Mouse (Mus musculus): Measurements from ENCODE around the gene Ifih1. TPM values are rescaled to one million over a fixed set of nuclear protein-coding genes. Genes with fewer than 3 reads are reported as not detected.

The Ifih1 gene
- polyA plus RNA-seq, 1 experiment from 2014 or later = 7.0 TPM

GRCm38 (mm10) chr2:62623024-62623441, 23.0 kb downstream of the Ifih1 start:
- WGBS = 72% methylated on average over 8 of the region's 8 CpGs
- no peak overlapping the region for H3K4me3 ChIP-seq (replicated peaks)
- H3K27ac ChIP-seq = no peak overlapping the region
- H3K9me3 ChIP-seq = no peaks in the 10 kb centered on the region
- no peak for ATAC-seq
- no peaks in the 10 kb centered on the region for H3K36me3 ChIP-seq
- H3K4me1 ChIP-seq (replicated peaks) = no peaks in the 10 kb centered on the region
- H3K4me2 ChIP-seq (replicated peaks) = no peak overlapping the region
- no peaks in the 10 kb centered on the region for H3K27me3 ChIP-seq (replicated peaks)
- no peak overlapping the region for H3K9ac ChIP-seq

DNA sequence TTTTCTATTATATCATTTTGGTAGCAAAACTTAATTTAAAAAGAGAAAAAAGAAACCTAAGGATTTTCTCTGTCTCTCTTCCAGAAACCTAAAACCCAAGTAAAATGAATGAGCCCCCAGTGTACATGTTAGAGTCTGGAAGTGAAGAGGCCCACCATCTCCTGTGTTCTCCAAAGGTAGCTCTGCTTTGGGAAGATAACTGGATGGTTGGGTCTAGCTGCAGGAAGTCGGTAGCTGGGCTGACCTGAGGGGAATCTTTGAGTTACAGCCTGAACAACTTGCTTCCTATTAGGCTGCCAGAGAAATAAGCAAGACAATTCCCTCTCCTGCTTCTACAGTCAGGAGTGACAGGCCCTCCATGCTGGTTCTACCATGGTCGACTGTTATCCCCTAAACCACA, 26.4 kb downstream of the Ifih1 start:
- Histone ChIP-seq H3K36me3 (no peaks in the 10 kb centered on the region), H3K27ac (no peak overlapping the region), H3K4me3 (replicated peaks) (no peak overlapping the region), H3K4me2 (replicated peaks) (no peak overlapping the region), H3K27me3 (replicated peaks) (no peaks in the 10 kb centered on the region), H3K9me3 (no peaks in the 10 kb centered on the region), H3K4me1 (replicated peaks) (no peaks in the 10 kb centered on the region), H3K9ac (no peak overlapping the region)
- WGBS = 52% methylated on average over 2 of the region's 2 CpGs
- no peak for ATAC-seq

- peak; percentile 59; the same call in 1 of the 2 replicates for ATAC-seq
These were observed 27.1 kb downstream of the Ifih1 start for GRCm38 (mm10) chr2:62618934-62619341.

GRCm38 (mm10) chr2:62613133-62613532, 32.9 kb downstream of the Ifih1 start:
- Histone ChIP-seq H3K4me1 (replicated peaks) (no peaks in the 10 kb centered on the region), H3K27ac (no peak overlapping the region), H3K4me2 (replicated peaks) (no peak overlapping the region), H3K4me3 (replicated peaks) (no peak overlapping the region), H3K36me3 (no peaks in the 10 kb centered on the region), H3K9ac (no peak overlapping the region), H3K27me3 (replicated peaks) (no peaks in the 10 kb centered on the region), H3K9me3 (no peaks in the 10 kb centered on the region)
- 98% methylated on average over 4 of the region's 4 CpGs for WGBS
- ATAC-seq = no peak

More at GRCm38 (mm10) chr2:62618934-62619341, 27.1 kb downstream of the Ifih1 start:
- Histone ChIP-seq H3K27me3 (replicated peaks) (no peaks in the 10 kb centered on the region), H3K4me2 (replicated peaks) (no peak overlapping the region), H3K27ac (no peak overlapping the region), H3K36me3 (no peaks in the 10 kb centered on the region), H3K9me3 (no peaks in the 10 kb centered on the region), H3K4me3 (replicated peaks) (no peak overlapping the region), H3K4me1 (replicated peaks) (no peaks in the 10 kb centered on the region), H3K9ac (no peak overlapping the region)
- WGBS = 70% methylated on average over 7 of the region's 7 CpGs

DNA sequence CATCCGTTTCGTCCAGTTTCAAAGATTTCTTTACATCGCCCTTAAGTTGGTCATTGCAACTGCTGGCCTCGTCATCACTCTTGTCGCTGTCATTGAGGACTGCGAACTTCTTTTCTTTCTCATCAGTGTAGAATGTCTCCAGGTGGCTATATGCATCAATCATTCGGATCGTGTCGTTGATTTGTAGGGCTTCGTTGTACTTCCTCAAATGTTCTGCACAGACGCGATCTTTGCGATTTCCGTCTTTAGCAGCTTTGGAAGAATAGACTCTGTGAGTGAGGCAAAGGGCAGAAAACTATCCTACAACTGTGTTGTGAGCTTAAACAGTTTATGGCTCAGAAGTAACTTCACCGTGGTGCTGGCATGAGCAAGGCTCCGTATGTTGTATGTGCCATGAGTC, 39.9 kb downstream of the Ifih1 start:
- no peak for ATAC-seq
- no peaks in the 10 kb centered on the region for H3K27me3 ChIP-seq (replicated peaks)
- no peaks in the 10 kb centered on the region for H3K9me3 ChIP-seq
- no peak overlapping the region for H3K9ac ChIP-seq
- H3K4me2 ChIP-seq (replicated peaks) = no peak overlapping the region
- no peaks in the 10 kb centered on the region for H3K36me3 ChIP-seq
- no peak overlapping the region for H3K4me3 ChIP-seq (replicated peaks)
- no peaks in the 10 kb centered on the region for H3K4me1 ChIP-seq (replicated peaks)
- WGBS = 92% methylated on average over 16 of the region's 16 CpGs
- H3K27ac ChIP-seq = no peak overlapping the region

- Histone ChIP-seq H3K27me3 (replicated peaks) (no peaks in the 10 kb centered on the region), H3K4me2 (replicated peaks) (no peak overlapping the region), H3K27ac (no peak overlapping the region), H3K9me3 (no peaks in the 10 kb centered on the region), H3K9ac (no peak overlapping the region), H3K4me3 (replicated peaks) (no peak overlapping the region), H3K36me3 (no peaks in the 10 kb centered on the region), H3K4me1 (replicated peaks) (no peaks in the 10 kb centered on the region)
- ATAC-seq = no peak
- 85% methylated on average over 5 of the region's 5 CpGs for WGBS
These were observed 42.5 kb downstream of the Ifih1 start for GRCm38 (mm10) chr2:62603530-62603929.

- no peak for ATAC-seq
- Histone ChIP-seq H3K36me3 (no peaks in the 10 kb centered on the region), H3K27ac (no peak overlapping the region), H3K9ac (no peak overlapping the region), H3K4me1 (replicated peaks) (no peaks in the 10 kb centered on the region), H3K27me3 (replicated peaks) (no peaks in the 10 kb centered on the region), H3K9me3 (no peaks in the 10 kb centered on the region), H3K4me3 (replicated peaks) (no peak overlapping the region), H3K4me2 (replicated peaks) (no peak overlapping the region)
- 86% methylated on average over 5 of the region's 5 CpGs for WGBS
These were observed 49.5 kb downstream of the Ifih1 start for GRCm38 (mm10) chr2:62596586-62596985.

DNA sequence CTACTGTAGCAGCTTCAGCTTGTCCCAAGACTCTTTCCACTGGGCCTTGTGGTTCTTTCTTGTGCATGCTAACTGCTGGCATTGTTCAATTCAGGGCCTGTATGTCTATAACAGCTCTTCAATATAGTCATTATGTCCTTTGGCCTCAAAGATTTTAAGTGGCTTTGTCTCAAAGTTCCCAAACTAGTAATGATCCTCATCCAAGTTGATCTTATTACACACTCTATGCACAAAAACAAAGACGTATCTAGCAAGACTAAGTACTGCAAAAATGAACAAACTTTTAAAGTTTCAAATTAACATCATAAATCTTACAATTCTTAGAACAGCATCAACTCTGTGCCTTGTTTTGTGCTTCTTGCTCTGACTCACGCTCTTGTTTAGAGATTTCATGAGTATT, 51.6 kb downstream of the Ifih1 start:
- 77% methylated on average over 2 of the region's 2 CpGs for WGBS
- no peak overlapping the region for H3K27ac ChIP-seq

GRCm38 (mm10) chr2:62591555-62591954, 54.5 kb downstream of the Ifih1 start:
- Histone ChIP-seq H3K4me2 (replicated peaks) (no peak overlapping the region), H3K4me1 (replicated peaks) (0 out of 2 replicates have a peak, but pooled peaks cover 3% of the 10 kb centered on the region), H3K9me3 (no peaks in the 10 kb centered on the region), H3K27me3 (replicated peaks) (no peaks in the 10 kb centered on the region), H3K9ac (no peak overlapping the region), H3K27ac (no peak overlapping the region), H3K36me3 (no peaks in the 10 kb centered on the region), H3K4me3 (replicated peaks) (no peak overlapping the region)
- WGBS = 68% methylated on average over 3 of the region's 3 CpGs
- ATAC-seq = no peak

More for the DNA sequence above, 51.6 kb downstream of the Ifih1 start:
- H3K4me1 ChIP-seq (replicated peaks) = 0 out of 2 replicates have a peak, but pooled peaks cover 3% of the 10 kb centered on the region
- H3K4me2 ChIP-seq (replicated peaks) = no peak overlapping the region
- H3K36me3 ChIP-seq = no peaks in the 10 kb centered on the region
- H3K9me3 ChIP-seq = no peaks in the 10 kb centered on the region
- H3K4me3 ChIP-seq (replicated peaks) = no peak overlapping the region
- H3K27me3 ChIP-seq (replicated peaks) = no peaks in the 10 kb centered on the region
- ATAC-seq = no peak
- no peak overlapping the region for H3K9ac ChIP-seq

GRCm38 (mm10) chr2:62589333-62589732, 56.7 kb downstream of the Ifih1 start:
- ATAC-seq = peak; percentile 45; the same call in 1 of the 2 replicates
- 21% methylated on average over 4 of the region's 4 CpGs for WGBS
- Histone ChIP-seq H3K9ac (no peak overlapping the region), H3K27ac (no peak overlapping the region), H3K36me3 (no peaks in the 10 kb centered on the region), H3K4me1 (replicated peaks) (0 out of 2 replicates have a peak, but pooled peaks cover 3% of the 10 kb centered on the region), H3K4me3 (replicated peaks) (no peak overlapping the region), H3K9me3 (no peaks in the 10 kb centered on the region), H3K27me3 (replicated peaks) (no peaks in the 10 kb centered on the region), H3K4me2 (replicated peaks) (no peak overlapping the region)

DNA sequence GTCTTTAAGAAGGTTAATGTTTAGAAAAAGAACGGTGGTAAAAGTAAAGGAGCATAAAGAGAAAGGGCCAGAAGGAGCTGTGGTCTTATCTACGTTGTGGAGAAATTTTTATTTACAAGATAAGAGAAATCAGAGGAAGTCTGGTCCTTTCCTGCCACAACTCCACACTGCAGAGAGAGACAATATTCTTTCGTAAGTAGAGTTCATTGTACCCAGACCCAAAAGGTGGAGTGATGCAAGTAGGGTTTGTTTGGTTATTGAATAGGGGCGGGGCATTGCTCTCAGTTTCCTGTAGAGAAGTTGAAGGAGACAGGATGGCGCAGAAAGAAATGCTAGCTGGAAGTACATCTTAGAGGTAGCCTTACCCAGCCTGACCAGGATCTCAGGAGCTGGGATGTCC, 60.3 kb downstream of the Ifih1 start:
- Histone ChIP-seq H3K27me3 (replicated peaks) (no peaks in the 10 kb centered on the region), H3K9me3 (no peaks in the 10 kb centered on the region), H3K4me2 (replicated peaks) (no peak overlapping the region), H3K27ac (no peak overlapping the region), H3K9ac (no peak overlapping the region), H3K36me3 (no peaks in the 10 kb centered on the region), H3K4me1 (replicated peaks) (0 out of 2 replicates have a peak, but pooled peaks cover 3% of the 10 kb centered on the region), H3K4me3 (replicated peaks) (no peak overlapping the region)
- no peak for ATAC-seq
- 69% methylated on average over 5 of the region's 5 CpGs for WGBS

DNA sequence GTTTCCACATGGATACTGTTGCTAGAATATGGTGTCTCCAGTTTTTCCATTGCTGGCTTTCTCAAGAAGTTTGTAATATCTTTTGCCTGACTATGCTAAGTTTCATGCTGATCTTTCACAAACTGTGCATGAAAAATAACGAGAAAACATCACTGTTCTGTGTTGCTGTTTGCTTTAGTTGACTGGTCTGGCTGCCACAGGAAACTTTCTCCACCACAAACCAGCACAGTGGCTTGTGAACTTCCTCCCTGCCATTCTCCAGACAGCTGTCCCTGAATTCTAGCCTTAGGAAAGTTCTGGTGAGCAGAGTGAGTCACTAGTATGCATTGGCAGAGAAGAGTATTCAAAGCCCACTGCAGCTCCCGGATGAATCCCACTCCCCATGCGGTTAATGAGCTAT, 71.1 kb downstream of the Ifih1 start:
- ATAC-seq = no peak
- H3K4me2 ChIP-seq (replicated peaks) = no peak overlapping the region
- no peaks in the 10 kb centered on the region for H3K36me3 ChIP-seq
- 78% methylated on average over 3 of the region's 3 CpGs for WGBS
- H3K4me1 ChIP-seq (replicated peaks) = no peaks in the 10 kb centered on the region
- H3K9ac ChIP-seq = no peak overlapping the region
- no peaks in the 10 kb centered on the region for H3K9me3 ChIP-seq
- H3K27ac ChIP-seq = no peak overlapping the region
- no peaks in the 10 kb centered on the region for H3K27me3 ChIP-seq (replicated peaks)
- H3K4me3 ChIP-seq (replicated peaks) = no peak overlapping the region

DNA sequence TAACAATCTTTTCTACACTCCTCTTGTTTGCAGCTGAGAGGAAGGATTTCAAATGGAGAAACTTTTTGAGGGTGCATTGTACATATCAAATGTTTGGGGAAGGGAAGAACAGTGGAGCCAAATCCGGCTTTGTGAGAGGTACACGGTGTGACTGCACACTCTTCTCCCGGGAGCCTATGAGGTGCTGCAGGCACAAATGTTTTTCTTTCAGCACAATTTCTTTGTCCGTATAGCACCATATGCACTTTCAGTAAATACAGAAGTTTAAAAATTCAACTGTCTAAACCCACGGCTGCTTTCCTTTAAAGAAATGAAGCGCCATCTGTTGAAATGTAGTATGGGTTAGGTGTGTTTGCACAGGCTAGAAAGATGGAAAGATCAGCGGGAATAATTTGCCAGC, 71.8 kb downstream of the Ifih1 start:
- WGBS = 65% methylated on average over 7 of the region's 7 CpGs
- no peaks in the 10 kb centered on the region for H3K36me3 ChIP-seq
- H3K27ac ChIP-seq = no peak overlapping the region
- no peak overlapping the region for H3K4me3 ChIP-seq (replicated peaks)
- peak overlapping the region; percentile 36 for H3K4me2 ChIP-seq (replicated peaks)
- H3K4me1 ChIP-seq (replicated peaks) = no peaks in the 10 kb centered on the region
- no peak for ATAC-seq
- H3K27me3 ChIP-seq (replicated peaks) = no peaks in the 10 kb centered on the region
- H3K9ac ChIP-seq = no peak overlapping the region
- H3K9me3 ChIP-seq = no peaks in the 10 kb centered on the region

Measured in intestine, embryonic 15.5 days (tissue).